Mouse (Mus musculus): ENCODE results near the gene Hist3h2ba. TPM values are rescaled to one million over a fixed set of nuclear protein-coding genes. Genes with fewer than 3 reads are reported as not detected.
A peak's percentile ranks its signal among the peaks of the same experiment; 100 is the strongest.

Hist3h2ba gene
- polyA plus RNA-seq, 2 experiments from 2014 or later = 4.9 to 6.6 TPM

DNA sequence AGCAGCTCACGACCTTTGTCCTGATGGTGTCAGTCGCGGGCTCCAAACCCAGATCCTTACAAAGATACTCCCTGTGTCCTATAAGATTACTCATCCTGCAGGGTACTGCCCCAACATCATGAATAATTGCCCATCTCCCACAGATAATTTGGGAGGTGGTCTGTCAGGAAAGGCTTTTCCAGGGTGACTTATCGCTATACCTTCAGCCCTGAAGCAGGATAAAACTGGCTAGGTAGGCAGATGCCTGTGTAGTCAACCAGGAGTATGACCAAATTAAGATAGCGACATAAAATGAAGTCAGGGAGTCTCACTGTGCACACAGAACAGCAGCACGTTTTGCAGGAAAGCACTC lies 9.7 kb upstream of the Hist3h2ba start:
- no peak for ATAC-seq

DNA sequence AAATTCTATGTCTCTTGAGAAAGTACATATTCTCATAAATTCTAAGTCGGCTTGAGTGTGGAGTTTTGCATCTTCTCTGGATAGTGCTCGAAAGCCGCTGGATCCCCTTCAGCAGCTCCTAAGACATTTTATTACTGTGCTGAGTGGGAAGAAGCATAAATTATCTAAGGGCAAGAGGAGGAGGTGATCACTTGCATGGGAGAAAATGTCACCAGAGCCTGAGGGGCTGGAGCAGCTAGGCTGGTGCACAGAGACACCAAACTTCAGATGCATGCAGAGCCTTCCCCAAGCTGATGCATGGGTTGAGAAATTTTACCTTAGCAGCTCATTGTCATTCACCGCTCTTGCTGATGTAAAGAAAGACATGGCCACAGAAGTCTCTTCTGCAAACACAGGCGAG lies 4.6 kb upstream of the Hist3h2ba start:
- ATAC-seq = no peak

GRCm38 (mm10) chr11:58947306-58947705 lies 1.4 kb upstream of the Hist3h2ba start:
- no peak for ATAC-seq

- peak; percentile 38 for ATAC-seq
Measured at GRCm38 (mm10) chr11:58947798-58948528, 757 bp upstream of the Hist3h2ba start.

- no peak for ATAC-seq
Measured at GRCm38 (mm10) chr11:58949480-58950431, 1.0 kb downstream of the Hist3h2ba start.

DNA sequence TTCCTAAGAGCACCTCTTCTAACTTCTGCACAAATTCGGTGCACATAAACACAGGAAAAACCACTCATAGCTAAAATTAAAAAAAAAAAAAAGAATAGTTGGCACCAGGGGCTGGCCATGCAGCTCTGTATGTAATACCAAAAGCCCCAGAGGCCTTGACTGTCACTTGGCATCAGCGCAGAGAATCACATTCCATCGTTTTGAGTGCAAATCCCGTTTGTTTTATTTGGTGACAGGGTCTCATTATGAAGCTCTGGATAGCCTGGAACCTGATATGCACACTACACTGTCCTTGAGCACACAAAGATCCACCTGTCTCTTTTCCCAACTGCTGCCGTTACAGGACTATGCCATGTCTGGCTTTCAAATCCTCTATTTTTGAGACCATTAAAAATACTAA lies 2.5 kb downstream of the Hist3h2ba start:
- no peak for ATAC-seq

GRCm38 (mm10) chr11:58953351-58954169 lies 4.8 kb downstream of the Hist3h2ba start:
- ATAC-seq = peak; percentile 1

- peak; percentile 46 for ATAC-seq
Measured at GRCm38 (mm10) chr11:58954170-58954419, 5.4 kb downstream of the Hist3h2ba start.

GRCm38 (mm10) chr11:58954420-58955142 lies 5.9 kb downstream of the Hist3h2ba start, which contains the start of the genes Hist3h2a and Trim17:
TSS of gene Hist3h2a (plus strand) at chr11:58954685.
TSS of gene Trim17 (plus strand) at chr11:58954685.
- ATAC-seq = peak; percentile 94

- ATAC-seq = peak; percentile 9
Measured at GRCm38 (mm10) chr11:58955143-58955867, 6.6 kb downstream of the Hist3h2ba start.

DNA sequence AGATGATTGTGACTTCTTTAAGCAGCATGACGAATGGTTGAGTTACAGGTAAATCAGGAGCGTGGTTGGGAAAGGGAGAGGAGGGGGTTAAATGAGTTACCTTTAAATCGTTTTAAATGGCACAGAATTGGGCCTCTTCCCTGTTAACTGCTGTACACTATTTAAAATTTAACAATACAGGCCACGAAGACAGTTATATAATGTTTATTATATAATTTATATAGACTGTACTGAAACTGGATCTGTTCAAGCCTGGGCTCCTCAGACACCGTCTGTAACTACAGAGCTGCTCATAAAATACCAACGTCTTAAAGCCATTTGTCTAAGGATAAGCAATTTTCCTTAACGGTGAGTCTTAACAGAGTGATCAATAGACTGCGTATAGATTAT lies 7.1 kb downstream of the Hist3h2ba start:
- no peak for ATAC-seq

DNA sequence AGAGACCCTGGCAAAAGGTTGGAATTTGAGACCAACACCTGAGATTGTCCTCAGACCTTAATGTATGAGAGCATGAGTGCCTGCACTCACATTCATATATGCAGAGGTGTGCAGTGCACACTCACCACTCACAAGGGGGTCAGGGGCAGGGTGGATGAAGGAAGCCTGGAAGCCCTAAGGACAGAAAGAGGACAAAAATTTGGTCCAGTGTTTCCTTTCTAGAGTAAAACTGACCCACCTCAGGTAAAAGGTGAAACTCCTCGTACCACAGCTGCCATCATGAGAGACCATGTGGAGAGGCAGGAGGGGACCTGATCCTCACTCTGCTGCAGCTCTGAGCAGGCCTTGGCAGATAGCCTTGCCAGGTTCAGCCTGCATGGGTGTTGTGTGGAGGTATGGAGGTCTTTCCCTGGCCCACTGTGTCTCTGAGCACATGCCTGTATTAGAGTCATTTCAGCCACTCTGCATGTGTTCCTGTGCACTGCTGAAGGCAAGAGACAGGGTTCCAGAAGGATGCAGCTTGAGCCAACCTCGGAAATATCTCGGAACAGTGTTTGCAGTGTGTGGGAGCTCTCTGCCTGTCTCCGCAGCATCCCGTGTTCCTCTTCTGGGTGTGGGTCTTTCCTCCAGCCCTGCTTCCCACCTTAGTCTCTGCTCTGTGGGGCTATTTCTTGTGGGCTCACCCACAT lies 8.7 kb downstream of the Hist3h2ba start:
- no peak for ATAC-seq

DNA sequence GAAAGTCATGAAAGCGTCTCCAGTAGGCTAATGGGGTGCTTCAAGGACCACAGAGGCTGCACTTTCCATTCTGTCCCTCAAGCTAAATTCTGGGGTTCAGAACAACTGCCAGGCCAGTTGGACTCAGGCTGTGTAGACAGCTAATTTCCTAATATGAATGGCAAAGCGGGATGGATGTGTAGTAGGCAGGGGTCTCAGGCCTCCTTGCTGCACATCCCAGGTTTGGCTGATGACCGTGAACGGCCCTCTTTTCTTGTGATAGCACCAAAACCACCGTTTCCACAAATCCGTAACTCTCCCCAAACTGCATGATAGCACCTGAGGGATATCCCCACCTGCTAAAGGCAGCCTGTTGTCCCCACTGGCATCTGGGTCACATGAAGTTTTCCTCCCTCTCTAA lies 9.8 kb downstream of the Hist3h2ba start:
- ATAC-seq = no peak

- no peak for ATAC-seq
Measured at GRCm38 (mm10) chr11:58959186-58959825, 10.6 kb downstream of the Hist3h2ba start.

DNA sequence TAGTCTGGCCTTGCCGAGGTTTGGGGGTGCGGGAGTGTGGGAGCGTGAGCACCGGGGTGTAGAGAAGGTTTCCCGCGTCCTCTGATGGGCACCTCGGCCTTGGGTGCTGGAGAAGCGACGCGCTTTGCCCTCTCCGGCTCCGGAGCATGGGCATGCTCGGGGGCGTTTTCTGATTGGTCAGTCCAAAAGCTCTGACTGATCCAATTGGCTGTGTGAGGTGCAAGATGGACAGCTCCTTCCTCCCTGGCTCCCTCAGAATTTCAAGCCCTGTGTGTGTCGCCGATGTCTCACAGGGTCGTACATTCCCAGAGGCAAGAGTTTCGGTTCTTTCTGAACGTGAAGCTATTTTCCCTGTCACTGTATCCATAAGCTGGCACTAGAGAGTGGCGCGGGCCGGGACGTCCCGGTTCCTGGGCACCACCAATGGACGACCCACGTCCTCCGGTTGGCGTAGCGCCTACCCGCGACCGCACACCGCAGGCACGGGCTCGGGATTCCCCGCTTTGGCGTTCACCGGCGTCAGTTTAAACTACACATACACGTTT lies 11.3 kb downstream of the Hist3h2ba start:
- peak; percentile 91 for ATAC-seq

GRCm38 (mm10) chr11:58961364-58962177 lies 12.9 kb downstream of the Hist3h2ba start:
- no peak for ATAC-seq

- ATAC-seq = no peak
Measured at GRCm38 (mm10) chr11:58963543-58963942, 14.8 kb downstream of the Hist3h2ba start.

GRCm38 (mm10) chr11:58964216-58964615 lies 15.5 kb downstream of the Hist3h2ba start:
- ATAC-seq = no peak
